Mouse (Mus musculus): ENCODE measurements around the gene Mlc1.

Gene Mlc1

DNA sequence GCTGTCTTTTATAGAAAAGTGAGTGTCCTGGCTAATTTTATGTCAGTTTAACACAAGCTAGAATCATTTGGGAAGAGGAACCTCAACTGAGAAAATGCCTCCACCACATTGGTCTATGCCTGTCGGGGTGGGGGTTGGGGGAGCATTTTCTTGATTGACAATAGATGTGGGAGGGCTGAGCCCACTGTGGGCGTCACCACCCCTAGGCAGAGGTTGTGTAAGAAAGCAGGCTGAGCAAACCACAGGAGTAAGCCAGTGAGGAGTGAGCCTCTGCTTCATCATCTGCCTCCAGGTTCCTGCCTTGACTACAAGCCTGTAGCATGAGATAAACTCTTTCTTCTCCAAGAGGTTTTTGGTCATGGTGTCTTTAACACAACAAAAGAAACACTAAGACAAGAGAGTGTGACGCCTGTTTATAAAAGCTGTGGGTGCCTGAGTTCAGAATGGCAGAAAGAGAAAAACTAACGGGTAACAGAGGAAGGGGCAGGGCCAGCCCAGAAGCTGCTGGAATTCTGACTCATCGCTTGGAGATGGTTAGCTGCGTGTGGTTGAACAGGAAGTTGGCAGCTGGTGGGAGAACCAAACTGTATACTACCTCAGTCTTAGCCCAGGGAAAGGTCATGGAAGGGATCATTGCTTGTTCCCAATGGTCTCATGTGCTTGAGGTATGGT, 42.1 kb downstream of the Mlc1 start:
- no peak for DNase-seq

GRCm38 (mm10) chr15:88934141-88934540, 44.7 kb downstream of the Mlc1 start:
- no peak for DNase-seq

- no peak for DNase-seq
Measured at GRCm38 (mm10) chr15:88932667-88933066, 46.1 kb downstream of the Mlc1 start.

GRCm38 (mm10) chr15:88921992-88922310, 56.9 kb downstream of the Mlc1 start:
- peak; percentile 30 for DNase-seq

DNA sequence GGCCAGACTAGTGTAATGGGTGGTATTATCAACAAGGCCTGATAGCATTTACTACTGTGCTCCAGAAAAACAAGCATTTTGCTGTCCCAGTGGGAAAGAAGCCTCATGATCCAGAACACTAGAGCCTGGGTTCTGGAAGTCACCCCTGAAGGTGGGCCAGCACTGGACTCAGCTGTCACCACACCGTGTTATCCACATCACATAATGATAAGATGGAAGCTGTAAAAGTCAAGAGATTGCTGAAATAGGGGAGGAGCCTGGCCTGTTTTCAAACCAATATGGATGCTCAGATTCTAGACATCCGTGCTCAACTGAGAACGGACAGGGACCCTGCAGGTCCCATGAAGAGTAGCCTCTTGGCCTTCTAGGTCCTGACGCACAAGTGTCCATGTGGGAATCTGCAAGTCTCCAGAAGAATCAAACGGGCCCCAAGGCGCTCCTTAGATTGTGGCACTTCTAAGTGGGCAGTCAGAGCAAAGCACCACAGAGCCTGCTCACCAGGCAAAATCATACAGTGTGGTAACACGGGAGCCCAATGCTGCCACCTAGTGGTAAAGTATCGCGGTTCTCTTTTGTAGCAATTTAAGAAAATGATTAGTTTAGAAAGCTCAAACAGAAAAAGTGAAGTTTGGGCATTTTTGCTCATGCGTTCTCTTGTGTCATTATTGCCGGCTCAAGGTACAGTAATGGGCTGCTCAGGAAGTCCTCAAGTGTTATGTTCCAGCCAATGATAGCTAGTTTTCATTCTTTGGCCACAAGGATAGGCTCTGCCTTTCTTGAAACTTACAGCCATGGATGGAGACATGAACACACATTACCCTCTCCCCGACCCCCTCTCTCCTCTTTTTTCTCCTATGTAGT, 57.4 kb downstream of the Mlc1 start:
- peak; percentile 81 for DNase-seq

- DNase-seq, result no peak
Measured at GRCm38 (mm10) chr15:88920065-88920464, 58.7 kb downstream of the Mlc1 start.

DNA sequence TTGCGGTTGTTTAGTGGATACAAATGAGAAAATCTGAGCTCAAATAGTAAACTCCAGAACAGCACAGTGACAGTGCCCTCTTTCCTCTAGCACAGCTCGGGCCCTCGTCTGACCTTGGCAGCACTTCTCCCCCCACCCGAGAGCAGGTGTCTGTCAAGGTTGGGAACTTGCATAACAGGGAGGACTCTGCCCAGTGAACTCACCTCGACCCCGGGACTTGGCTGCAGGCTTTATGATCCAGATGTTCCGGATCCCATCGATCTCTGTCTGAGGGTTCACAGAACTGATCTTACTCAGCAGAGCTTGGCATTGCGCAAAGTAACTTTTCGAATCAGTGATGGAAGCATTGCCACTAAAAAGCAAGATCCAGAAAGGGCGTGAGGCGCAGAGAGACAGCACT, 59.5 kb downstream of the Mlc1 start:
- DNase-seq, result peak; percentile 80

- no peak for DNase-seq
Measured at GRCm38 (mm10) chr15:88917126-88917525, 61.7 kb downstream of the Mlc1 start.

DNA sequence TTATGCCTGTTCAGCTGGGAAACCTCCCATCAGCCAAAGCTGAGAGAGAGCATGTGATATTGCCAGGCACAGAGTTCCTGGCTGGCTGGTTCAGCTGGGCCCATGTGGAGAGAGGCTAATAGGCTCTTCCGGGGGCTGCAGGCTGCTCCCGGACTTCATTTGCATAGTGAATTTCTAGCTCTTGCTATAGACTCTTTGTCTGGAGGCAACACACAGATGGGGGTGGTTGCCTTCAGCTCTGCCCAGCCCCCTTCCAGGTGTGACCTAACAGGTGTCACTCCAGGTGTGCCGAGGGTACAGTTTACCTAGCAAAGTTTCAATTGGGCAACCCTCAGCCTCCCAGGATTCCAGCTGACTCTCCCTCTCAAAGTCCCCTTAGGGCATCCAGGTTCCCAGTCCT, 62.4 kb downstream of the Mlc1 start:
- no peak for DNase-seq

DNA sequence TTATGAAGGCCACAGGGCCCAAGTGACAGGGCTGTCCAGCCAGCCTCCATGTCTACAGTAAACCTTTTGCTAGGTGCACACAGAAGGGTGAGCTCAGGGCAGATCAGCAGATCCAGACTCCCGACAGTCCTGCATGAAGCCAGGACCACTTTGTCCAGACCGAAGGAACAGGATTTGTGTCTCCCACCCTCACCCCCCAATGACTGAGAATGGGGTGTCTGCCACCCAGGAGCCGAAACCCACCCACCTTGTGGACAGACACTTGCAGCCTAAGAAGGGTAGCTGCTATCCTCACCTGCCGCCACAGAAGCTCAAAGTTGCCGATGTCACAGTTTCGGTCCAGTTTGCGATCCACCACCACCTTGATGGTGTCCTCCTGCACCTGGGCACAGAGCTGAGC, 63.8 kb downstream of the Mlc1 start:
- no peak for DNase-seq

DNA sequence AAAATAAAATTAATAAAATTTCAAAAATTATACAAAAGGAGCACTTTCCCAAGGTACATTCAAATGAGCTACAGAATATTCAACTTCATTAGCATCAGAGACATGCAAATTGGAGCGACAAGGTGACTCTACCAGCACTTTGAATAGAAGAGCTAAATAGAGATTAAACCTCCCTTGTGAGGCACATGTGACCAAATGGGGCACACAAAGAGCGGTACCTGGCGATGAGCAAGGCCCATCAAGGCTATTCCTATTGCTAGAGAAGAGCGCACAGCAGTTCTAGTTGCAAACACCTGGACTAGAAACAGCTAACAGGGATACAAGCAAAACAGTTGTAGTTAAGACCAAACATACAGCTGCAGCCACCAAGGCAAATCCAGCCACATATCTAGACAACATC, 72.5 kb downstream of the Mlc1 start:
- DNase-seq, result no peak

Data from kidney, adult 18-20 months (tissue).